Mouse (Mus musculus) cerebellum, adult 9-10 months (tissue): ENCODE data around the gene Ppp4r1.

Experiments used
- DNase-seq: peaks from one replicate; pipeline ENCODE4 v3.0.0; 2022

Ppp4r1 gene

GRCm38 (mm10) chr17:65811032-65811431 is 28.7 kb downstream of the Ppp4r1 start:
- DNase-seq: no peak

- DNase-seq: no peak
These were observed 31.4 kb downstream of the Ppp4r1 start for GRCm38 (mm10) chr17:65813763-65814162.

- no peak for DNase-seq
These were observed 37.8 kb downstream of the Ppp4r1 start for GRCm38 (mm10) chr17:65820197-65820596.

DNA sequence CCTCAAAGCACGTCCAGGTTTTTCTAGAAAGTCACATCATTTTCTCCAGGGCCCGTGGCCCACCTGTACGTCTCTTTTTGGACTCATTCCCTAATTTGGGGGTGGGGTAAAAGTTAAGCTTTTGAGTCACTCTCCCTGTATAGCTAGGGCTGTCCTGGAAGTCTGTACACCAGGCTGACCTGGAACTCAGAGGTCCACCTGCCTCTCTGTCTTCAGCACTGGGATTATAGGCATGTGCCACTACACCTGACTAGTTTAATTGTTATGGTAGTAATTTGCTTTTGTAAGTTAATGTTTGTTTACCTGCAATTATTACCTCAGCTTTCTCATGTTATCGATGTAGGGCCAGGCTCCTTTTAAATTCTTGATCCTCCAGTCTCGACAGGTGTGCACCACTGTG is 40.0 kb downstream of the Ppp4r1 start:
- DNase-seq: no peak

DNA sequence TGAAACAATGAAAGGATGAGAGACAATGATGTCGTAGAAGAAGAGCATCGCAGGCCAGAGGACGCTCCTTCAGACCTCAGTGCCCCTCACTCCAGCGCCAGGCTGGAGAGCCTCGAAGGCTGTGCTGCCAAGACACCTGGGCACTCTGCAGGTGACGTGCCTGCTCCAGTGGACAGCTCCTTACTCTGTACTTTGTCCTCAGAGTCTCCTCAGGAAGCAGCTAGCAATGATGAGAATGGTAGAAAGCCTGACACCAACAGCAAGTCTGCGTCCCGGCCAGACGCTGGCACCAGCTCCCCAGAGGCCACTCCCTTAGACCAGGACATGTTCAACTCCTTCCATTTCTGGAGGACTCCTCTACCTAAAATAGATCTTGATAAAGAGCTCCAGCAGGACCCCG is 41.9 kb downstream of the Ppp4r1 start:
- DNase-seq: no peak

GRCm38 (mm10) chr17:65826257-65826656 is 43.9 kb downstream of the Ppp4r1 start:
- DNase-seq: no peak

- DNase-seq: no peak
These were observed 44.9 kb downstream of the Ppp4r1 start for GRCm38 (mm10) chr17:65827119-65827840.

DNA sequence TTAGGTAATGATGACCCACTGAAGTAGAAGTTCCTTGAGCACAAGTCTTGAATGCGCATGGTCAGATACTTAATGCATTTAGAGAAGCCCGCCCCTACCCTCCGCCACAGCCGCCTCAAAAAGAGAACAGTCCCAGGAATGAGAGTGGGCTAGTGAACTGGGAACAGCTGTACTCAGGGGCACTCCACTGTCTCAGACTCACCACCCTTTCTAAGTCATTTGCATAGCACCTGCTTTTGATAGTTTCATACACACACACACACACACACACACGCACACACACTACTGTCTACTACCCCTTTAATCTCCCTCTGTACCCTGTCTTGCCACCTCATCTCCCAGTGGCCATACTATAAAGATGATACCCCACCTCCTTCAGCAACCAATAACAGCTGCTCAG is 45.5 kb downstream of the Ppp4r1 start:
- DNase-seq: no peak

DNA sequence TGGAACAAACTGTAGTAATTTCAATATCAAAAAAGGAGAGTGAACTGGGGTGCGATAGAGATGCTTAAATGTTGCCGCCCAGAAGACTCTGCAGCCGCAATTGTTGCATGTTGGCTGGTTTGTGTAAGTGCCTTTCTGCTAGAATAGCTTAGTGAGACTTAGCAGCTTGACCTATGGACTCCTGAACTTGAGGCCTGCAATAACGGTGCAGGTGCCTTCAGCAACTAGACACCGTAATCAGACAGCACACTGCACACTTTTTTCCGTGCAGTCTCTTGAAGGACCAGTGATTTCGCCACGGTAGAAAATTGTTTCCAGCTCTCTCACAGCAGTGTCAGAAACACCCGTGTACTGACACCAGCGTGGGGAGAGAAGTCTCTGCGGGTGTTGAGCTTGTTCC is 46.6 kb downstream of the Ppp4r1 start:
- DNase-seq: no peak

- no peak for DNase-seq
These were observed 48.0 kb downstream of the Ppp4r1 start for GRCm38 (mm10) chr17:65830216-65830863.

DNA sequence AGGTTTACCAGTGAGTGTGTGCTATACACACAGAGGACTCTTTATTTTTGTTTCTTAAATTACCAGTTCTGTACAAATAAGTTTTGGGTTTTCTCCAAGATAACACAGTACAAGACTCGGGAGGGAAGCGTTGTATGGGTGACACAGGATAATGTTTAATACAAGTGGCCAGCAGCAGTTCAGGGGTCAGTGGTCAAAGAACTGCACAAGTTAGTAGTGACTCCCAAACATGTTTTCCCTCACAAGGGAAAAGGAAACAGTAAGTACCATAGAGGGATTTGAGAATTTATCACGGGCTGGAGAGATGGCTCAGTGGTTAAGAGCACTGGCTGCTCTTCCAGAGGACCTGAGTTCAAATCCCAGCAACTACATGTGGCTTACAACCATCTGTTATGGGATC is 51.5 kb downstream of the Ppp4r1 start:
- no peak for DNase-seq

- DNase-seq: no peak
These were observed 54.4 kb downstream of the Ppp4r1 start for GRCm38 (mm10) chr17:65836746-65837145.

DNA sequence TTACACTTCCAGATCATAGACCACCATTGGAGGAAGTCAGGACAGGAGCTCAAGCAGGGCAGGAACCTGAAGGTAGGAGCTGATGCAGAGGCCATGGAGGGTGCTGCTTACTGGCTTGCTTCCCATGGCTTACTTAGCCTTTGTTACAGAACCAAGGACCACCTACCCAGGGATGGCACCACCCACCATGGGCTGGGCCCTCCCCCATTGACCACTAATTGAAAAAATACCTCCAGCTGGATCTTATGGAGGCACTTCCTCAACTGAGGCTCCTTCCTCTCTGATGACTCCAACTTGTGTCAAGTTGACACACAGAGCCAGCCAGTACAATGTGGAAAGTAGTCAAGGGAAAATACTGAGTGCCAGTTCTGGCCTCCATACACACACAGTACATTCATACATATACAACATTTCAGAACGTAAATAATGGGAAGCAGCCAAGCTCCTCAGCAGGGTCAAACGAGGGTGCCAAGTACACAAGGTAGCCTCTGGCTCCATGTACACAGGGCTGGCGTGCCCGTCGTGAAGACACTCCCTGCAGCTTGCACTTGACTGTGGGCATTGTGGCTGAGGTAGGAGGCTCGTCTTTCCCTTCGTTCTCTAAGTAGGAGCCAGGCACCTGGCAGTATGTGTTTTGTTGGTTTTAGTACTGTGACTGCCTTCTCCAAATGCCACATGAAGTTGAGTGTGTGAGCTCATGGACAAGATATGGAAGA is 57.3 kb downstream of the Ppp4r1 start:
- no peak for DNase-seq

- no peak for DNase-seq
These were observed 60.5 kb downstream of the Ppp4r1 start for GRCm38 (mm10) chr17:65842669-65843381.

GRCm38 (mm10) chr17:65845423-65845822 is 63.0 kb downstream of the Ppp4r1 start:
- no peak for DNase-seq

DNA sequence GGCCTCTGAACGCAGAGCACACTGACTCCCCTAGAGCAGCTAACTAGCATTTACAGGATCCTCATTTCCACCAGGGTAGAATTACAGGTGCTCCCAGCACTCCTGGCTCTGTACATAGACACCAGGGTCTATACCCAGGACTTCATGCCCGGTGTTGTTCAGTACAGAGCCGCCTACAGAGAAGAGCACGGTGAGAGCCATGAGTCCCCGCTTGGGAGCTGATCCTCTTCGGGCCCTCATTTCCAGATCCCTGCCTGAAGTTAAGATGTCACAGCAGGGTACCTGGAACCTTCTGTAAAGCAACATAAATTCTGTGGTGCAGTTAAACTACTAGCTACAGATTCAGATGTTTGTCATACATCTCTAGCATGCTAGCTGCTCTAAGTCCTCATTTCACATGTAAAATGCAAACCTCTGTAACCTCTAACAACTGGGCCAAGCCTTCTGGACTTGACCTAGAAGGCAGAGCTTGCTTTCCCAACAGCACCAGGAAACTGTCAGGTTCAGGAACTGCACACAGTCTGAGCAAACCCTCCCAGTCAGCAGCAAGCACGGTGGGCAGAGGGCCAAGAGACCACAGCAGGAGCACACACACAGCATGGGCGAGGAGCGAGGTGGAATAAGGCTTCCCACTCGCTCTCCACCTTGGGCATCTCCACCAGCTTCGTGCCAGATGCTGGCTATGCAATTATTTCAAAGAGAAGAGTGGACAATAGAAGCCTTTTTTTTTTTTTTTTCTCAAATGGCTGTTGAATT is 65.5 kb downstream of the Ppp4r1 start:
- peak; percentile 67 for DNase-seq

- DNase-seq: no peak
These were observed 68.1 kb downstream of the Ppp4r1 start for GRCm38 (mm10) chr17:65850487-65850886.

- no peak for DNase-seq
These were observed 69.4 kb downstream of the Ppp4r1 start for GRCm38 (mm10) chr17:65851749-65852148.

DNA sequence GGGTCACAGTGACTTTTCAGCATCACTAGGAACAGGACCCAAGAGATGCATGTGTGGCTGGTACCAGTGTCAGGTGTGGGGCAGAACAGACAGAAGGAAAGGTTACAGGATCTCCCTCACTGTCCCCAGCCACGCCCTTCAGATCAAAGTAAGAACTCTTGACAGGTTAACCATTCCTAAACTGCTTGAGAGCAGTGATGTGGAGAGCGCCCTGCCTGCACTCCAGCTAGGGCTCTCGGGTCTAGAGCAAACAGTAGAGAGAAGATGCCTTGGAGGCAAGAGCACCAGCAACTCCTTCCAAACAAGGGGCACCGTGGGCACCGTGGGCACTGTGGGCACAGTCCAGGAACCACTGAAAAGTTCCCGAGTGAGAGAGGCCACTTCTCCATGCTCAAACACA is 71.0 kb downstream of the Ppp4r1 start:
- no peak for DNase-seq

- DNase-seq: no peak
These were observed 71.6 kb downstream of the Ppp4r1 start for GRCm38 (mm10) chr17:65854006-65854405.

DNA sequence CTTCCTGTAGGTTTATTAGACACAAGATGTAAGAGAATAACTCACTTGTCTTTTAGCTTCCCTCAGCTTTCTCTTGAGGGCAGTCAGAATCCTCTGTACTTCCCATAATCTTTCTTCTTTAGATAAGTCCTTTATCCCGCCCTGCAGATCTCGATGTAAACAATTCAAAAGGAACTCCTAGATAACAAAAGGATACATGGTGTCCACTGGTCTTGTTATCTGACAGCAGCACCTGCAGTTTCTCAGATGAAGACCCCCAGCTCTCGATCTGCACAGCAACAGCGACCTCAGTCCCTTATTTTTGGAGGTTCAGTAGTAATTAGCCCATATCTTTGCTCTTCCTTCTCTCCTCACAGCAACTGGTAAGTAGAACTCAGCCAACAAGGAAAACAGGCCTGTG is 75.2 kb downstream of the Ppp4r1 start:
- no peak for DNase-seq

GRCm38 (mm10) chr17:65862579-65862978 is 80.2 kb downstream of the Ppp4r1 start:
- DNase-seq: no peak

DNA sequence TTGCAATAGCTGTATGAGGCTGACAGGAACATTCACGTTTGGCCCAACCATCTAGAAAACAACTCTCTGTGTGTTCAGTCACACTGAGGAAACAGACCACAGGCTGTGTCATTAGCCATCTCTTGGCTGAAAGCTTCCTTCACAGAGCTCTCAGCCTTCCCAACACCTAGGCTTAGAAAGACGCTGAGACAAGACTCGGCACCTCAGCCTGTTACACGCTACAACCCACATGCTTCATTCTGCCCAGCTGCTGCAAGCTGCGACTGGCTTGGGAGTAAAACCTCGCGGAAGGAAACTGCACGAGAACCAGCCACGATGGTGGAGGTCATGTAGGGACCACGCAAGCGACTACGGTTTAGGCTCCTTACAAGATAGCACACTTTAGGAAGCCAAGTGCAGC is 81.5 kb downstream of the Ppp4r1 start:
- DNase-seq: no peak
